In the genomic region with DNA sequence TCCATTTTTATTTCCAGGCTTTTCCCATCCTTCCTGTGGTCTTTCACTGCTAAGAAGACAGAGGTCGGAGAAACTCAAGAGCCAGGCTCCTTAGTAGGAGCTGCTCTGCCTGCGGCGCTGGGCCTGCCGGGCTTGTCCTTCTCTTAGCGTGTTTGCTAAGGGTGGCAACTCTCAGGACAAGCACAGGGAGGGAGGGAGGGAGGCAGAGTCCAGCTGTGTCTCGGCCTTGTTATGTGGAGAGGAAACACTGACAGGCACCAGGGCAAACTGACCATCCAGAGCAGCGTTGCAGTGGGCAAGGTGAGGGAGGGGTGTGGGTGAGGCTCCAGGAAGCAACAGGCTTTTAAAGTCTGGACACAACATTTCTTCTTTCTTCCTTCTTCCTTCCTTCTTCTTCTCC, we compare ENCODE assay signal across 24 mouse cellular contexts.
"Had no signal": no experiment of that assay in that cellular context is flagged by ENCODE, and none has a peak within 500 bp of the region (broad histone marks: within the 10 kb centered on the region; RNA-seq: fewer than 3 reads in every experiment).

No protein-coding gene starts in this region.

- H3K4me1 ChIP-seq: forebrain, embryonic 15.5 days; heart, embryonic 12.5 days; hindbrain, embryonic 10.5 days; hindbrain, embryonic 12.5 days; limb, embryonic 10.5 days; limb, embryonic 12.5 days had no signal

- H3K4me2 ChIP-seq: forebrain, embryonic 15.5 days; heart, embryonic 12.5 days; hindbrain, embryonic 12.5 days; hindbrain, embryonic 14.5 days; limb, embryonic 12.5 days had no signal

- H3K9me3 ChIP-seq: forebrain, embryonic 15.5 days; heart, embryonic 12.5 days; hindbrain, embryonic 10.5 days; hindbrain, embryonic 12.5 days; limb, embryonic 10.5 days; limb, embryonic 12.5 days had no signal

- H3K4me3 ChIP-seq: forebrain, embryonic 15.5 days; gastrocnemius, adult 2 months; heart, adult 2 months; heart, embryonic 12.5 days; hindbrain, embryonic 10.5 days; hindbrain, embryonic 12.5 days; layer of hippocampus, adult 2 months; left cerebral cortex, adult 2 months; limb, embryonic 10.5 days; limb, embryonic 12.5 days had no signal

- H3K27ac ChIP-seq: forebrain, embryonic 15.5 days; gastrocnemius, adult 2 months; heart, adult 2 months; hindbrain, embryonic 10.5 days; hindbrain, embryonic 12.5 days; hindbrain, embryonic 14.5 days; layer of hippocampus, adult 2 months; left cerebral cortex, adult 2 months; limb, embryonic 10.5 days; limb, embryonic 12.5 days had no signal

- H3K9ac ChIP-seq: forebrain, embryonic 15.5 days; forebrain, postnatal 0 days; heart, embryonic 12.5 days; hindbrain, embryonic 12.5 days; hindbrain, embryonic 14.5 days; limb, embryonic 12.5 days had no signal

- ATAC-seq: forebrain, embryonic 15.5 days; forebrain, postnatal 0 days; hindbrain, embryonic 16.5 days; inflammation-experienced regulatory T-cells, adult 6 months; intestine, postnatal 0 days had no signal

- DNase-seq: forebrain, postnatal 0 days; gastrocnemius, adult 2 months; gastrocnemius, postnatal 10 days; gastrocnemius, postnatal 25 days; heart, adult 2 months; heart, postnatal 10 days; heart, postnatal 4 days; kidney, adult 18-20 months; kidney, adult 8-10 months; kidney, postnatal 10 days; kidney, postnatal 36 days; liver had no signal

- H3K27me3 ChIP-seq: forebrain, embryonic 15.5 days; heart, embryonic 12.5 days; hindbrain, embryonic 12.5 days; limb, embryonic 12.5 days had no signal
